Mouse (Mus musculus): ENCODE measurements around the gene Tm4sf1.
A peak's percentile ranks its signal among the peaks of the same experiment; 100 is the strongest.

Tm4sf1 gene

GRCm38 (mm10) chr3:57301921-57302539 lies at the start of gene Tm4sf1:
TSS of gene Tm4sf1 (minus strand) at chr3:57301988.
- no peak for DNase-seq

DNA sequence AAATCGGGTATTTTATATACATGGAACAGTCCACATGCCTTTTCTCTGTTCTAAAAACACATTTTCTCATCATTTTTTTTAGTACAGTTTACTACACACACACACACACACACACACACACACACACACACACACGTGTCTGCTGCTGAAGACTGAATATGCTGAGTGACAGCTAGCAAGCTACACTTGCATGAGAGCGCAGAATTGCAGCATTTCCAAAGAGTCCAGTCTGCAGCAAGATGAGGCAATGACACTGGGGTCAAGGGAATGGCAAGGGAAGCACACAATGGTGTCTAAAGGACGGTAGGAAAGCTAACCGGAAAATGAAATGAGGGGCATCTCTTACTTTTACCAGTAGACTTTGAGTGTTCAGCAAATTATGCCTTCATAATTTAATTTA lies 43.0 kb upstream of the Tm4sf1 start:
- DNase-seq = no peak

DNA sequence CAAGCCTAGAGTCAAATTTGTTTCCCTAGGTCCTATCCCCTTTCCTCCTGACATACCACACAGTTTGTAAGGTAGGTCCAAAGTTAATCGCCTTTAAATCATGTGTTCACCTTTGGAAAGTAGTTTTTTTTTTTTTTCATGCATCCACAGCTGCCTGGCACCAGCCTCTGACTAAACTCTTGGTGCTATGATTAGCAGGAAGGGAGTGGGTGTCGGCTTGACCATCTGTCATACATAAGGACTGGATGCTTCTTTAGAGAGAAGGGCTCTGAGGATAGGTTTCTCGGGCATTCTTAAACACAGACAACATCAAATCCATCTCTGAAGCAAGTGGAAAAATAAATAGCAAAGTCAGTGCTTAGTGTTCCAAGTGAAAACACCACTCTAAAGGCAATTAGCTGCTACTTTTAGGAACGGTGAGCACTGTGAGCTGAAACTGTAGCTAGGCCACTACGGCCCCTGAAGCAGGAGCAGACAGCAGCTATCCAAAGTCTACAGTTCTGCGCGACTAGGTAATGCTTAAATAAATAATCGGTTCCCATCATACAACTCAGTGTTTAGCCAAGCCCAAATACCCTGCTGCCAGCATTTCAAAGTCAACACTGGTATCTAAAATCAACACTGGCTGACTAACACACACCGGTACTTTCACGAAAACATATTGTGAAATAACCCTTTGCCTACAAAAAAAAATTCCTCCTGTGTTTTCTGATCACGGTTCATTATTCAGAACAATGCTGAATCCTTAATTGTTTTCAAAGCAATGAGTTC lies 42.2 kb upstream of the Tm4sf1 start:
- DNase-seq = peak; percentile 25 to 44

DNA sequence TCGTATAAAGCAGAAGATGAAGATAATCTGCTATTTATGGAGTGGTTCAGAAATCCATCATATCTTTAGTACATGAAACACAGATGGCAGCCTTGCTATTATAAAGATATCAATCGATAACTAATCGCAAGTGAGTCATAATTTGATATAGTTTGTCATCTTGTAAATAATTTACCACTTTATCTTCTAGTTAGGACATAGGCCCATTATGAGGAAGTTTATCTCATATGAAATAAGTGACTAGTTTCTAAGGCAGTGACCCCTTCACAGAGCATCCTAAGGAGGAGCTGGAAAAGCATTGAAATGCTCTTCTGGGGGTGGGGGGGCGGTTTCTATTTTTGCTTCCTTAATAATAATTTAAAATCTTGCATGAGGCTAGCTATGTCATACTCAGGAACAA lies 41.2 kb upstream of the Tm4sf1 start:
- no peak for DNase-seq

- DNase-seq = no peak
Observed at GRCm38 (mm10) chr3:57341321-57341720, 39.5 kb upstream of the Tm4sf1 start.

DNA sequence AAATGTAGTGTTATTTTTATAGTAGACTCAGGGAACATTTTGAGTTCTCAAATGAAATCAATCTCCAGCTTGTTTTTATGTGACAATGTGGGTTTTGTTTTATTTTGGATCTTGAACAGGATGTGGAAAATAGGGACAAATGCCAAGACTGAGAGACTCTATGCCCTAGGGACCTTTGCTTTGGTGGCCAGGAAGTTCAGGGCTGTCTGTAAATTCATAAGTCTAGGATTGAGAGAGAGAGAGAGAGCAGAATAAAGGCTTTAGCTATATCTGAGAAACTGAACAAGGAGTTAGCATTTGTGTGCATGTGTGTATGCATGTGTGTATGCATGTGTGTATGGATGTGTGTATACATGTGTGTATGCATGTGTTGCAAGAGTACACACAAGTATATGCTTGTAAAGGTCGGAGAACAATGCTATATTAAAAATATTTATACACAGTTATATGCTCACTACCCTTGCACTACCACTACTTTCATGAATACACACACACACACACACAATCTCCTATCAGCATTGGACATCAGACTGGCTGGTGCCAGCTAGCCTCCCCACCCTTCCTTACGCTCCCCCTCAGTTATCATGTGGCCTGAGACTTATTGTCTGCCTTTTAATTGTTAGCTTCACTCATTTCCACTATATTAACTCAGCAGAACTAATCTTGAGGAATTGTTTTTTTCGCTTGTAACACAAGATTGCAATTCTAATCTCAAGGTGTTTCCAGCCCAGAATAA lies 33.5 kb upstream of the Tm4sf1 start:
- peak in 1 of 2 experiments; percentile 42 for DNase-seq

DNA sequence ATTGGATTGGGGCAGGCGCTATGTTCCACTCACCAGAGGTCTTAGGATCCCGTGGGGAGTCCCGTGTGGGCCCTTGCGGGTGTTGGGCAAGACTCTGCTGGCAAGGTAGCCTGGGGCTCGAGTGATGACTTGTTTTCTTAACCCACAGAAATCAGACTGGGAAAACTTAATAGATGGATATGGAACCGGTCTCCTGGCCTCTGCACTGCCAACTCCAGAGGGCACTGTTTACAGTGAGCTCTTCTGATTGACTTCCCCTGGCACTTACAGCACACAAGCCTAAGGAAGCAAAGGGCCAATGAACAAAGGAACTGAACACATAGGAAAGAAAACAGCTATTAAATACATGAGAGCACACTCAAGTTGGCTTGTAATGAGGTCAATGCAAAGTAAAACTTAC lies 26.2 kb upstream of the Tm4sf1 start:
- peak; percentile 14 to 24 for DNase-seq

DNA sequence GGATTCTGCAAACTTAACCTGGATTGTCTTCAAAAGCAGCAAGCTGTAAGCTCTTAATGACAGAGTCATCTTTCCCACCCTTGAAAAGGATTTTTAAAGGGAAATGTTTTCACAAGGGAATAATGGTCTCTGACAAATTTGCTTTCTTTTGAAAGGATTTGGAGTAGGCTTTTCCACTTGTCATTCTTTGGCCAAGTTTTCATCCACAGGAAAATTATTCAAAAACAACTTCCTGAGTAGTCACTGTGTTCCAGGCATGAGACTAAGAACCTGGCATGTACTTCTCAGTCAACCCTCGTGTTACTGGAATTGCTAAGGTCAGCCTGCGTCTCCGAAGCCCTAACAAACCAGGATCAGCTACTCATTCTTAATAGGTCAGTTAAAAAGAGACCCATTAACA lies 5.3 kb upstream of the Tm4sf1 start:
- DNase-seq = no peak

GRCm38 (mm10) chr3:57305564-57305963 lies 3.8 kb upstream of the Tm4sf1 start:
- no peak for DNase-seq

DNA sequence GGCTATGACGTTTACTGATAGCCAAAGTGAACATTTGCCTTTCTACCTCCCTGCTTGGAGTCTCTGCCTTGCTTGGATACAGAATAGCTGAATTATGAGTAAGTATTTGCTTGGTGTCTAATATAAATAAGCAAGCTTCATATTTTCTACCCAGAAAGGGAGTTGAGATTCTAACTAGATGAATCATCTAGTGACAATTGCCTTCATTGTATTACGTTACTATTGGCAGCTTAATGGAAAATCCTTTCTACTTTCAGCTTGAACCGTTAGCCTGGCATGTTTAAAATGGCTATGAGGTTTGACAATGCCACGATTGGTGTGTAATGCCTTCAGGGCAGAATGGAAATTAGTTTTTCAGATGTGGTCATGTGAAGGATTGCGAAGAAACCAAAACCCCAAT lies 2.7 kb upstream of the Tm4sf1 start:
- no peak for DNase-seq

GRCm38 (mm10) chr3:57304050-57304449 lies 2.3 kb upstream of the Tm4sf1 start:
- no peak for DNase-seq

- no peak for DNase-seq
Observed at GRCm38 (mm10) chr3:57303486-57303885, 1.7 kb upstream of the Tm4sf1 start.

- no peak for DNase-seq
Observed at GRCm38 (mm10) chr3:57302886-57303285, 1.1 kb upstream of the Tm4sf1 start.

GRCm38 (mm10) chr3:57301366-57301765 lies 422 bp downstream of the Tm4sf1 start:
- DNase-seq = no peak

- peak in 1 of 2 experiments; percentile 22 for DNase-seq
Observed at GRCm38 (mm10) chr3:57297991-57298390, 3.8 kb downstream of the Tm4sf1 start.

DNA sequence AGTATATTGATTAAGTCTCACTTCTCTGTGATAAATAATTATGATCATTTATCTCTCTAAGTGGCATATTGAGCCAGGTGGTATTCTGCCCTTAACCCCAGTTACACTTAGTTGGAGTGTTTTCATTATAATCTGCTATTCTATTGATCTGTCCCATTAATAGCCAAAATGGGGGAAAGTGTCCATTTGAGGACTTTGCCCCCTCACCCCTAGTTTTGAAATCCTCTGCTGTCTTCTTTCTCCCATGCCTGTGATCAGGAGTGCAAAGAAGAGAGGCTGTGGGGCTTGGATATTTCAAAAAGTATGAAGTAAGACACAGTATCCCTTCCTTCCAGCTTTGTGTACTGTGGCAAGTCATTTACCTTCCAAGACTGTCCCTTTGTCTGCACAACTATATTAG lies 5.2 kb downstream of the Tm4sf1 start:
- no peak for DNase-seq

GRCm38 (mm10) chr3:57295631-57296030 lies 6.2 kb downstream of the Tm4sf1 start:
- DNase-seq = no peak

DNA sequence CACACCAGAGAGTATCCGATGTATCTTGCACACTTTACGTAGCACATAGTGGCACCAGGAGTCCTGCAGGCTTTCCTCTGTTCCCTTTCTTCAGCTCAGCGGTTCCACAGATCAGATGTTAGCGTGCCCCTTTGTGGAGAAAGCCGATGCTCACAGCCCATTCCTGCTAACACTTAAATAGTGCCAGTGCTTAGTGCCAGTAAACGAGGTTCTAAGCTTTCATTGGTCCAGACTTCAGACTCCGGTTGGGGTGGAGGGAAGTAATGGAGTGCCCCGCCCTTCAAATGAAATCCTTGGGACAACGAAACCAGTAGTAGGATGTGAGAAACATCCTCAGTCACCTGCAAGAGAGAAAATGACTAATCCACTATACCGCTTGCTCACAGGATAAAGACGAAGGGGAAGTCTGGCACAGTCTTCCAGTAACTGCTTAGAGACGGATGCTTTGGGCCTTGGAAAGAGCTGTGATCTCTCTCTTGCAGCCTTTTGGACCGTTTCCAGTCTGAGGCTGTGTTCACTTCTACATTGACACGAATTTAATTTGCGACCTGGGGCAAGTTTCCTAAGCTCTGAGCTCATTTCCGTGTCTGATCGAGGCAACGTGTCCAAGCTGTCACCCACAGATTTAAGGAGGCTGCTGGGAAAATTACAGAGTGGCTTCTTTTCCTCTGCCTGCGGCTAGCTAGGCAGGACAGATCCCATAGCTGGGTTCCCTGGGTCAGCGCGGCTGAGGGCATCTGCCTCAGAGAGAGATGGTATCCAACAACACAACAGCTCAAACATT lies 6.9 kb downstream of the Tm4sf1 start:
- peak; percentile 48 to 63 for DNase-seq

DNA sequence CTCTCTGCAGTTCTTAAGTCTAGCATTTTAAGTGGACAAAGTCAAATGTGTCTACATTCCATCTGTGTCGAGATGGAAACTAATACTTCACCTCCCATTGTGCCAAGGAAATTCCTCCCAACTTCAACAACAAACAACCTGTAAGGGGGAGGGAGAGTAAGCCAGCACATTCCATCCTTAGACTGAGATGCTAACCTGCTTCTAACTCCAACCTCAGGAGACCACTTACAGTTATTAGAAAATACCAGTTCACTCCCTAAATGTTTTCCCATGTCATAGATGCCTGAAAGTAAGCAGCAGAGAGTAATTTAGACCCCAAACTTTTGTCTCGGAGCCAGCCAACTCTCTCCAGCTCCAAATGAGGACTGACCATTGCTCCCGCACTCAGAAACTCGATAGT lies 7.9 kb downstream of the Tm4sf1 start:
- no peak for DNase-seq

- peak in 1 of 2 experiments; percentile 7 for DNase-seq
Observed at GRCm38 (mm10) chr3:57292826-57293225, 9.0 kb downstream of the Tm4sf1 start.

- no peak for DNase-seq
Observed at GRCm38 (mm10) chr3:57288944-57289491, 12.8 kb downstream of the Tm4sf1 start.

DNA sequence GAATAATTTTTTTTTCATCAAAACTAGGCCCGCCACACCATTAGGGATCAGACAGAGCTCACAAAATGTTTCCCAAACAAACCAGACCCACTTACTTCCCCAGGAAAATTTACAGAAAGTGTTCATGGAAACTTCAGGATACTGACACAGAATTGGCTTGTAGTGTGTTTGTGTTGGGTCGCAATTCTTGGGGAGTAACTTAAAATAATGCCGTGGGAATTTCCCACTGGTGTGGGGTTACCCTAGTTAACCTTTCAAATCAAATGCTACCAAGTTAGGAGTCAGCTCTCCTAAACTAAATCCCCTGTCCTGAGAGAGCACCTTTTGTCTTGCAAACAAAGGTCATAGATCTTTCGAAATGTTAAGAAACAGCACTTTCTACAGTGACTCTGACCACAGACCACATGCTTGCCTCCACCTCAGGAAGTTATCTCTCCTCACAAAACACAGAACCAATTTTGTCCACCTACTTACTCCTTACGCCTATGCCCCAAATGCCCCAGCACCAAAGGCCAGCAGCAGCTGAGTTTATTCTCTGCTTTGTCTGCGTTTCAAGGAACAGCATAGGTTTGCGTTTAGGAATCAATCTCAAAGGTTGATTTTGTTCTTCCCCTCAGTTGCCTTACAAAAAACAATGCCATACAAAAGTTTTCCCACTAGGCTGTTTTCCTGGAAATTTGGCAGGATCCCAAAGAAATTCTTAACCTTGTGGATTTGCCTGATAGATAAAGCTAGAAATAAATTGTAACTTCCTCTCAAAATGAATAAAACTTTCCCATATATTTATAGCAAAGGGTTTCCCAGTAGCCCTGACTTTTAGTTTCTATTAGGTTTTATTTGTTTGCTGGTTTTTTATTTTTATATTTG lies 13.7 kb downstream of the Tm4sf1 start:
- DNase-seq = no peak

All from lung, postnatal 4 days (tissue).